Mouse (Mus musculus) lung, postnatal 0 days (tissue): ENCODE results near the gene Ciapin1.

ENCODE experiments used
- CTCF ChIP-seq: IDR thresholded peaks from 2 replicates; pipeline ENCODE4 v1.5.1; 2016; ENCODE audit warnings: antibody characterized with exemption, mild to moderate bottlenecking
- EP300 ChIP-seq: IDR thresholded peaks from 2 replicates; pipeline ENCODE4 v1.6.1; 2016; ENCODE audit warnings: antibody characterized with exemption, mild to moderate bottlenecking, control low read depth

GRCm38 (mm10) chr8:94770945-94771344, 67.2 kb downstream of the Ciapin1 start:
- no peak for TF ChIP-seq EP300
- TF ChIP-seq CTCF, result no peak
